Mouse (Mus musculus) brain, adult 10 weeks (tissue): ENCODE data around the gene Rap2c. TPM values are rescaled to one million over a fixed set of nuclear protein-coding genes. Genes with fewer than 3 reads are reported as not detected.

Source experiments
- polyA plus RNA-seq: library from polyadenylated mRNA; stranded (reverse); fragments of 350-450 nt; fragmentation: Illumina TruSeq; extraction: RNeasy Lipid Tissue Mini Kit (QIAGEN cat#74804); gene quantifications from one replicate; pipeline ENCODE4 v1.2.3, GENCODE M21; 2015; ENCODE audit warnings: low read depth, low replicate concordance

The Rap2c gene
- 27.5 TPM for polyA plus RNA-seq

GRCm38 (mm10) chrX:51017851-51018785 is at the start of gene Rap2c:
Gene Rap2c (minus strand): TSS chrX:51018018.

Other genes with a start within 250 kb of the Rap2c start
- 8.4 TPM for gene Stk26, start 177.0 kb downstream of the Rap2c start, polyA plus RNA-seq
- gene Frmd7, start 75.3 kb downstream of the Rap2c start, polyA plus RNA-seq: 0.57 TPM
- 0.16 TPM for gene Mbnl3, start 188.5 kb upstream of the Rap2c start, polyA plus RNA-seq